Mouse (Mus musculus) WW6 (cell line): ENCODE data around the gene Eml5.

Source experiments
- DNase-seq: peaks from one replicate; pipeline ENCODE4 v3.0.0-alpha.2; 2013; ENCODE audit warnings: low read depth, low spot score

Gene Eml5

DNA sequence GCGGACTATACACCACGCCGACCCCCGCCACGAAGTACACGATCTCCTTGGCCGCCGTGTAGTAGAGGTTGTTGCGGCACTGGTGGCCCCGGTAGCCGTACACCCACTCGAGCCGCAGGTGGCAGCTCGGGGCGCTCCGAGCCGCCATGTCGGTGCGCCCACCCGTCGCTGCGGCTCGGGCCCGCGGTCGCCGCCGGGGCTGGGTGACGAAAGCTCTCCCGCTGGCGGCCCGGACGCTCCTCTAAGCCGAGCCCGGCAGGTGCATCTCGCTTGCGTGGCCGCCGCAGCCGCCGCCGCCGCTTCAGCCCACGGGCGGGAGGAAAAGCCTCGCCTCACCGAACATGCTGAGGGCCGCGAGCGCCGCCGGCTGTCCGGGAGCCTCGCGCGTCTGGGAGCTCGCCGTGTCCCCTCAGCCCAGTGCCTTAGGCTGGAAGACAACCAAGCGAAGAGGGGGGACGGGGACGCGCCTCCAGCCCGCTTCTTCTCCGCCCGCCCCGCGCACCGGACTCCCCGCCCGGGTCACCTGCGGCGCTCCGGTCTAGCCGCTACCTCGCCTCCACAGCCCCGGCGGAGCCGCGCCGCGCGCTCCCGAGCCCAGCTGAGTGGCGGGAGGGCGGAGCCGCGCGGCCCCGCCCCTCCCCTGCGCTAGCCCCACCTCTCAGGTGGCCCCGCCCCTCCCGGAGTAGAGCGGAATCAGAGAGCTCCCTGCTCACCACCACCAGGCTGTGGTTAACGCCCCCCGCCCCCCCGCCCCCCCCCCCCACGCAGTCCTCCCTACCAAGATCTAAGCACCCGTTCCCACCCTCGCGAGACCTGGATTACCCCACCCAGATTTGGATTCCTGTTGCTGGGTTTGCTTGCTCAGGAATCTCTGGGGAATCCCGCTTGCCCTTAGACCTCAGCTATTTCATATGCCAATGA, at the start of gene Eml5:
Gene Eml5, minus strand, starts transcription at position 604 of the 921 bp plus-strand sequence.
- peak; percentile 62 for DNase-seq

DNA sequence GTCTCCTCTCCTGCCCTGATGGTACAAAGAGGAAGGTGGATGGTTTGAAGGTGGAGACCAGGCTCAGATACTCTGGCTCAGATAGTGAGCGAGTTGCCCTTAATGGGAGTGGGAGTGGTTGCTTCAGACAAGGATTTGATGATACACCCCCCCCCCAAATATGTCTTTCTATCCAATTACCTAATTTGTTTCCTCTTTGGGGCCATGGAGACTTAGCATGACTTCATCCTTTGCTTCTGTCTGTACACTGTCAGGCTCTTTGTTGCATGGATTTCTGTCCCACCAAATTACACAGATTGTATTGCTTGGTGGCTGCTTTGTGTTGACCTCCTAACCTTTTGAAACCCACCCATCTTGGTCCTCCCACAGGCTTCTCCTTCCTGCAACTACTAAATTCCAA, 31.6 kb upstream of the Eml5 start:
- DNase-seq = no peak

GRCm38 (mm10) chr12:98932441-98932840, 31.2 kb upstream of the Eml5 start:
- no peak for DNase-seq

DNA sequence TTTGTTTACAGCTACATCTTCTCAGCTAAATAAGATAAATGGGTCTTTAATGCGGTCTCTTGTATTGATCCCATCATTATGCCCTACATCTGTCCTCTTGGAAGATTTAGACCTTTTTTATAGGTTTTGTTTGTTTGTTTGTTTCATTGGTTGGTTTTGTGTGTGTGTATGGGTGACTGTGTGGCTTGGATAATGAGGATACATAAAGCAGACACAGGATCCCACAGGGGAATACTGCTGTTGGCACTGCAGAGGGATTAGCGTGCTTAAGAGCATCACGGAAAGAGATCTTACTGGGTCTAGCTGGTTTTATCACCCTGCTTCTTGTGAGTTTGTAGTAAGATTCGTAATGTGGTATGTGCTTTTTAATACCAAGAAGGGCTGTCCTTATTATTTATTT, 29.9 kb upstream of the Eml5 start:
- no peak for DNase-seq

- DNase-seq = peak; percentile 57
Observed at GRCm38 (mm10) chr12:98920194-98920991, 19.1 kb upstream of the Eml5 start, which contains the start of gene Ttc8. Gene Ttc8, plus strand, starts transcription at chr12:98920574.

DNA sequence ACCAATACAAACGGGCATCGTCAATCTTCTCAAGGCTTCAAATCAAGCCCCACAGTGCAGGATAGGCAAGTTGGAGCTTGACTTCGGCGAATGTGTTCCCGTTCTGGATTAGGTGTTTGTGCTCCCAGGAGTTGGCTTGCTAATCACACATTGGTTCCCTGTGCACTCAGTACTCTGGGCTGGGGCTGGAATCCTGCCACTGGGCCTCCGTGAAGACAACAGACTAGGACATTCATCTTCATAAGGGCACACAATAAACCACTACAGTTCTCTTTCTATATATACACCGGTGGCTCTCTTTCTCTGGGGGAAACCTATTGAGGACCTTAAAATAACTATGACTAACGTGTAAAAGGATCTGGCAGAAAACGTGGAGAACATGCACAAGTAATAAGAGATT, 8.8 kb upstream of the Eml5 start:
- DNase-seq = no peak

DNA sequence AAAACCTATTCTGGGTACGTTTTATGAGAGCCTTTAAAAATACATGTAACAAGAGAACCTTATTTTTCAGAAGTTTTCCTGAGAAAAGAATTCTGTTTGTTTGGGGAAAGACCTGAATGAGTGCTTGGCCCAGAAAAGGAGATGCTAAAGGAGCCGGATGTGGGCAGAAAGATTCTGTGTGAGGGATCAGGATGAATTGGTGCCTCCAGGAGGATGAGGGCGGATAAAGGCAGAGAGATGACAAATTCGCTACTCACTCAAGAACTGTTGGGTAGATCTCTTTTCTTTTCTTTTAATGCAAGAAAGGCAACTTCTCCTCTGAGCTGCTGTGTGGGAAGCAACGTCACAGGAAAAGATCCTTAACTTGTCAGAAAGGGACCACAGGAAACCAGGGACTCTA, 4.2 kb upstream of the Eml5 start:
- no peak for DNase-seq

GRCm38 (mm10) chr12:98900341-98900880, 873 bp downstream of the Eml5 start:
- DNase-seq = no peak

DNA sequence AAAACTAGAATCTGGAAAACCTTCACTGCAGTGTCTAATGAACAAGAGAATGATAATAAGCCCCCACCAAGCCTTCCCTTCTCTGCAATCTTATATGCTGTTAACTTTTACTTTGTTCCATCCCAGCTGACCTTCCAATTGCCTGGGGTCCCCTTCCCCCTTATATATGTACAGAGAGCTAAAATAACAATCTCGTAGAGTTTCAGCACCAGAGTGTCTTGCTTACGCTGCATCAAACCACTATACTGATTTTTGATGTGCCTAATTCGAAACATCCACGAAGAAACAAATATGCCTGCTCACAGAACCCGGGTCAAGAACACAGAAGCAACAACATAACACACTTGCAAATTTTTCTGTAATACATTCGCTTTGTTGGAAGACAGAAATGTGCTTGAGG, 1.6 kb downstream of the Eml5 start:
- DNase-seq = no peak

- DNase-seq = no peak
Observed at GRCm38 (mm10) chr12:98896761-98897160, 4.5 kb downstream of the Eml5 start.

DNA sequence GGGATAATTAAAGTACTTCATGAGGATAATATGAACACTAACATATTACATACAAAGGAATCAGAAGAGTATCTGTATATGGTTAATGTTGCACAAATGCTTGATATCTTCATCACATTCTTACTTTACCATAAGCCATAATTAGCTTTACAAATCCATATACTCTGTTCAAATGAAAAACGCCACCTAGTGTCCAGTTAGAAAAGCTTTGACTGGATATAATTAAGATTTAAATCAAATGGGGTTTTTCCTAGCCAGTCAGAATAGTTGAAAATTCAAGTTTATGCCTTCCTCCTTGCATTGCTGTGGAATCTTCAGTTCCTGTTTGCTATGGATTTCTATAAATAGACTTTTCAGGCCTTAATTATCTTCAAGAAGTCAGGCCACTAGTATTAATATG, 16.8 kb downstream of the Eml5 start:
- no peak for DNase-seq

DNA sequence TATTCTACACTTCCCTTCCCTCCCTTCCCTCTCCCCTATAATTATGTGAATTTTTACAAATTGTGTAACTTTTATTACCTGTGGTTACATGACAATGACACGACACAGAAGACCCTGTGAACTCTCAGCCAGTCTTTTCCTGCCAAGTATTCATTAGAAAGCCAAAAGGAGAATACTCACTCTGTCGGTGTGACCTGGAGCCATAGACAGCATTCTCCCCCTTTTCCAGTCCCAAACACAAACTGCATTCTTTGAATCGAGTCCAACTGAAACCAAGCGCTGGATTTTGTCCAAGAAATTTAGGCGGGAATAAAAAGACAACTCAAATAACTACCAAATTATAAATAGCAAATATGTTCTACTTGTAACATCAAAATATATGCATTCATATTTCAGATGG, 19.5 kb downstream of the Eml5 start:
- DNase-seq = no peak

GRCm38 (mm10) chr12:98878693-98879092, 22.6 kb downstream of the Eml5 start:
- DNase-seq = no peak

DNA sequence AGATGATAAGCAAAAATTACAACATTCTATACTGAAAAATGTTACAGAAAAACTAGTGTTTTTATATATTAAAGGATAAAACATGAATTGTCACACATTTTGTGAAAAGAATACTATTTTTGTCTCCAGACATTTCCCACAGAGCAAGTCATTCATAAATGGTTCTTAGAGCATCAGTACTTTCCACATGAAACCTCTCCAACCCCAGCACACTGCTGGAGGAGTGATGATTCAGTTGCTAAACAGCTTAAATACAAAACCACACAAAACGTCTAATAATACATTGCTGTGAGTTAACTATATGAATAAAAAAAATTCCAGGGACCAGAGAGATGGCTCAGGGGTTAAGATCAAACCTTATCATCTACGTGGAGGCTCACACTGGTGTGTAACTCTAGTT, 26.1 kb downstream of the Eml5 start:
- no peak for DNase-seq

DNA sequence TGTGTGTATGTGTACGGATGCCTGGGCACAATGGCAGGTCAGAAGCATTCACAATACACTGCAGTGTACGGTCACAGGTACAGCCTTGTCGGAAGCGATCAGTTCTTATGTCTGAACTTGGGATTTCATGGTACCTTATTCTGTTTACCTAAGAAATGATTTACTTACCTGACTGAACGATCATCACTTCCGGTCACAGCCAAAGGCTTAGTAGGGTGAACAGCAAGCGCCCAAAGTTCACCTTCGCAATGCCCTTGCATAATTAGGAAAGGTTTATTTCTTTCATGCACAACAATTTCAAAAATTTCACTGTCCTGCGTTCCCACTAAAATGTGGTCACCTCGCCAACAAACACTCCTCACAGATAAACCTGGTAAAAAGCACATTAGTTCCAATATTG, 28.4 kb downstream of the Eml5 start:
- no peak for DNase-seq

GRCm38 (mm10) chr12:98863436-98863835, 37.8 kb downstream of the Eml5 start:
- DNase-seq = no peak

GRCm38 (mm10) chr12:98860316-98860715, 41.0 kb downstream of the Eml5 start:
- no peak for DNase-seq

DNA sequence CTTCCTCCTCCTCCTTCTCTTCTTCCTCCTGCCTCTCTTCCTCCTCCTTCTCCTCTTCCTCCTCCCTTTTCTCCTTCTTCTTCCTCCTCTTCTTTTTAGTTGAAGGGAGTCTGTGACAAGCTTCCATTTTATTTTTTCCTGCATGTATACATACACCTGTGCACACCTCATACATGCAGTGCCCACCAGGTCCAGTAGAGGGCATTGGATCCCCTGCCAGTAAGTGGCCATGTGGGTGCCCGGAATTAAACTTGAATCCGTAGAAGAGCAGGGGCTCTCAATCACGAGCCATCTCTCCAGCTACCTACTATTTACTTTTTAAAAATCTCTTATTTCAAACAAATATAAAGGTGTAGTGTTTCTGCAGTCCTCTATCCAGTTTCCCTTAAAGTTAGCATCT, 50.5 kb downstream of the Eml5 start:
- peak; percentile 24 for DNase-seq

- DNase-seq = no peak
Observed at GRCm38 (mm10) chr12:98844774-98845173, 56.5 kb downstream of the Eml5 start.

GRCm38 (mm10) chr12:98840135-98840534, 61.1 kb downstream of the Eml5 start:
- DNase-seq = no peak

DNA sequence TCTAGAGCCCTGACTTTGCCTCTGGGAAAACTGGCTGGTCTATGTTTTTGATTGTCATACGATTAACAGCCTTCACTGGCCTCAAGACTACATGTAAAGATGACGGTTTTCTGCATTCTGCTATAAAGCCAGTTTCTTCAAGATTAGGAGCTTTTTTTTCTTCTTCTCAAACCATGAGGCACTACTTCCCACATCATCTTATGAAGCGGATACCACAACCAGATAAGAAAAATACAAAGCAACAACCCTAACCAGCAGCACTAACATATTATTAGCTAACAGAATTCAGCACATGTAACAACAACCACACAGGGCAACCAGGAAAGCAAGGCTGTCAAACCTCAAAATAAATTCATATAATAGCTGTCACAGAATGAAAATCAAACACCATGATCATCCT, 63.3 kb downstream of the Eml5 start:
- no peak for DNase-seq

- DNase-seq = no peak
Observed at GRCm38 (mm10) chr12:98835466-98835865, 65.8 kb downstream of the Eml5 start.
